Mouse (Mus musculus): ENCODE results near the gene Slc29a1. TPM values are rescaled to one million over a fixed set of nuclear protein-coding genes. Genes with fewer than 3 reads are reported as not detected.
A peak's percentile ranks its signal among the peaks of the same experiment; 100 is the strongest.

Gene Slc29a1
- polyA plus RNA-seq, 2 experiments: 103 to 122 TPM

DNA sequence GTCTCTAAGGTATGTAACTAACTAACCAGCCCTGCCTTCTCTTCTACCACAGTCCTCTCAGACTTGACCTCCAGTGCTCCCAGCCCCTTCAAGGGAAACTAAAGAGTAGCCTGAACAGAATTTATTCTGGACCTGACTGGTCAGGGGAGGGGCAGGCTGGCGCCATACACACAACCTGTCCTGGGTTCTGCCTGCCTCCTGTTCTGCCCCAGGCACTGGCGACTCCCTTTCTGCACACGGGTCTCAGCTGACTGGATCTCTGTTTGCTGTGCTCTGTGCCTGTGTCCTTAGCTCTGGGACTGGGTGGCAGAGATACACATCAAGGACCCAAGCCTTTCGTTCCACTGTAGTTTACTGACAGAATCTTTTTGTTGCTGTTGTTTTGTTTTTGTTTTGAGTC, 19.9 kb downstream of the Slc29a1 start:
- Histone ChIP-seq H3K27me3 (ENCODE audit: control insufficient read depth, insufficient read depth, low read length) (no peaks in the 10 kb centered on the region), H3K9ac (ENCODE audit: low read depth, low read length, severe bottlenecking) (no peak overlapping the region), H3K36me3 (ENCODE audit: control insufficient read depth, insufficient read depth, low read length) (no peaks in the 10 kb centered on the region), H3K4me1 (ENCODE audit: control insufficient read depth, insufficient read depth, low read length) (peaks cover 10% of the 10 kb centered on the region), H3K4me3 (replicated peaks; ENCODE audit: low read length) (no peak overlapping the region), H3K27ac (replicated peaks; ENCODE audit: low read depth, low read length) (no peak overlapping the region), H3K9me3 (ENCODE audit: control insufficient read depth, low read length) (no peaks in the 10 kb centered on the region), H3K4me2 (replicated peaks; ENCODE audit: low read depth, low read length, severe bottlenecking) (no peak overlapping the region)
- TF ChIP-seq POLR2A (IDR thresholded peaks at IDR 0.05; ENCODE audit: borderline replicate concordance, extremely low read depth, insufficient read depth, insufficient read length): no peak
- ATAC-seq (ENCODE audit: low FRiP score, low read depth): no peak
- no peak for DNase-seq (ENCODE audit: low spot score)
- WGBS: 81% methylated on average over 4 of the region's 4 CpGs

- no peaks in the 10 kb centered on the region for H3K9me3 ChIP-seq (ENCODE audit: control insufficient read depth, low read length)
- H3K4me3 ChIP-seq (replicated peaks; ENCODE audit: low read length): no peak overlapping the region
- WGBS: 79% methylated on average over 7 of the region's 7 CpGs
- no peak overlapping the region for H3K9ac ChIP-seq (ENCODE audit: low read depth, low read length, severe bottlenecking)
- no peak for DNase-seq (ENCODE audit: low spot score)
- ATAC-seq (ENCODE audit: low FRiP score, low read depth): no peak
- no peak overlapping the region for H3K27ac ChIP-seq (replicated peaks; ENCODE audit: low read depth, low read length)
- H3K4me2 ChIP-seq (replicated peaks; ENCODE audit: low read depth, low read length, severe bottlenecking): no peak overlapping the region
- H3K27me3 ChIP-seq (ENCODE audit: control insufficient read depth, insufficient read depth, low read length): no peaks in the 10 kb centered on the region
- no peaks in the 10 kb centered on the region for H3K36me3 ChIP-seq (ENCODE audit: control insufficient read depth, insufficient read depth, low read length)
- TF ChIP-seq POLR2A (IDR thresholded peaks at IDR 0.05; ENCODE audit: borderline replicate concordance, extremely low read depth, insufficient read depth, insufficient read length): no peak
- H3K4me1 ChIP-seq (ENCODE audit: control insufficient read depth, insufficient read depth, low read length): peaks cover 9% of the 10 kb centered on the region
Measured at GRCm38 (mm10) chr17:45578843-45579242, 20.6 kb downstream of the Slc29a1 start.

GRCm38 (mm10) chr17:45578242-45578641, 21.2 kb downstream of the Slc29a1 start:
- TF ChIP-seq POLR2A (IDR thresholded peaks at IDR 0.05; ENCODE audit: borderline replicate concordance, extremely low read depth, insufficient read depth, insufficient read length): no peak
- Histone ChIP-seq H3K9ac (ENCODE audit: low read depth, low read length, severe bottlenecking) (no peak overlapping the region), H3K36me3 (ENCODE audit: control insufficient read depth, insufficient read depth, low read length) (no peaks in the 10 kb centered on the region), H3K4me2 (replicated peaks; ENCODE audit: low read depth, low read length, severe bottlenecking) (no peak overlapping the region), H3K9me3 (ENCODE audit: control insufficient read depth, low read length) (no peaks in the 10 kb centered on the region), H3K27me3 (ENCODE audit: control insufficient read depth, insufficient read depth, low read length) (no peaks in the 10 kb centered on the region), H3K27ac (replicated peaks; ENCODE audit: low read depth, low read length) (no peak overlapping the region), H3K4me3 (replicated peaks; ENCODE audit: low read length) (no peak overlapping the region), H3K4me1 (ENCODE audit: control insufficient read depth, insufficient read depth, low read length) (peaks cover 9% of the 10 kb centered on the region)
- ATAC-seq (ENCODE audit: low FRiP score, low read depth) (no peak), DNase-seq (ENCODE audit: low spot score) (no peak)
- WGBS: 61% methylated on average over 5 of the region's 5 CpGs

- Histone ChIP-seq H3K36me3 (ENCODE audit: control insufficient read depth, insufficient read depth, low read length) (peaks cover 20% of the 10 kb centered on the region), H3K4me3 (replicated peaks; ENCODE audit: low read length) (no peak overlapping the region), H3K9me3 (ENCODE audit: control insufficient read depth, low read length) (no peaks in the 10 kb centered on the region), H3K4me2 (replicated peaks; ENCODE audit: low read depth, low read length, severe bottlenecking) (no peak overlapping the region), H3K9ac (ENCODE audit: low read depth, low read length, severe bottlenecking) (no peak overlapping the region), H3K27ac (replicated peaks; ENCODE audit: low read depth, low read length) (no peak overlapping the region), H3K4me1 (ENCODE audit: control insufficient read depth, insufficient read depth, low read length) (peaks cover 10% of the 10 kb centered on the region), H3K27me3 (ENCODE audit: control insufficient read depth, insufficient read depth, low read length) (no peaks in the 10 kb centered on the region)
- no peak for TF ChIP-seq POLR2A (IDR thresholded peaks at IDR 0.05; ENCODE audit: borderline replicate concordance, extremely low read depth, insufficient read depth, insufficient read length)
- WGBS: 88% methylated on average over 8 of the region's 8 CpGs
- ATAC-seq (ENCODE audit: low FRiP score, low read depth) (no peak), DNase-seq (ENCODE audit: low spot score) (no peak)
Measured at GRCm38 (mm10) chr17:45575123-45575897, 24.1 kb downstream of the Slc29a1 start.

GRCm38 (mm10) chr17:45574129-45574761, 25.2 kb downstream of the Slc29a1 start:
- H3K4me2 ChIP-seq (replicated peaks; ENCODE audit: low read depth, low read length, severe bottlenecking): peak overlapping the region; percentile 73
- DNase-seq (ENCODE audit: low spot score): peak; percentile 71
- 0 out of 2 replicates have a peak, but pooled peaks have one; percentile 59 for TF ChIP-seq POLR2A (IDR thresholded peaks at IDR 0.05; ENCODE audit: borderline replicate concordance, extremely low read depth, insufficient read depth, insufficient read length)
- H3K4me1 ChIP-seq (ENCODE audit: control insufficient read depth, insufficient read depth, low read length): peaks cover 10% of the 10 kb centered on the region
- peak; percentile 28; the same call in 1 of the 2 replicates for ATAC-seq (ENCODE audit: low FRiP score, low read depth)
- H3K4me3 ChIP-seq (replicated peaks; ENCODE audit: low read length): peak overlapping the region; percentile 96
- WGBS: 4% methylated on average over 17 of the region's 17 CpGs
- H3K27me3 ChIP-seq (ENCODE audit: control insufficient read depth, insufficient read depth, low read length): no peaks in the 10 kb centered on the region
- H3K9ac ChIP-seq (ENCODE audit: low read depth, low read length, severe bottlenecking): peak overlapping the region; percentile 98
- H3K9me3 ChIP-seq (ENCODE audit: control insufficient read depth, low read length): no peaks in the 10 kb centered on the region
- peaks cover 30% of the 10 kb centered on the region for H3K36me3 ChIP-seq (ENCODE audit: control insufficient read depth, insufficient read depth, low read length)
- peak overlapping the region; percentile 97 for H3K27ac ChIP-seq (replicated peaks; ENCODE audit: low read depth, low read length)

Data from limb, embryonic 14.5 days (tissue).